Mouse (Mus musculus): ENCODE measurements around the gene Utrn.

GRCm38 (mm10) chr10:12718386-12718785 lies 150.8 kb downstream of the Utrn start:
- TF ChIP-seq CTCF (IDR thresholded peaks at IDR 0.05; ENCODE audit: borderline replicate concordance, insufficient read depth, low read length) = no peak
- TF ChIP-seq POLR2A (IDR thresholded peaks at IDR 0.05; ENCODE audit: low read depth, low read length) = no peak
